ENCODE assay signal across 12 mouse cellular contexts in genomic region chr6:52215771-52216535, GRCm38 (mm10). TPM values are rescaled to one million over a fixed set of nuclear protein-coding genes. Genes with fewer than 3 reads are reported as not detected.
DNase-seq lines count a peak whose midpoint lies in the region; ATAC-seq lines count a peak whose summit lies in the region.
"Had no signal": no experiment of that assay in that cellular context is flagged by ENCODE, and none has a peak within 500 bp of the region (broad histone marks: within the 10 kb centered on the region; RNA-seq: fewer than 3 reads in every experiment).

No protein-coding gene starts in this region.

- ATAC-seq in intestine, embryonic 14.5 days (replicated peaks; ENCODE audit: low FRiP score, low TSS enrichment, low read depth) = no peak
- no peak for ATAC-seq in limb, embryonic 13.5 days (ENCODE audit: low FRiP score, low read depth)
- ATAC-seq: forebrain, embryonic 13.5 days had no signal

- H3K4me2 ChIP-seq in intestine, embryonic 14.5 days (ENCODE audit: low read length) = peak overlapping the region; percentile 64
- peak overlapping the region; percentile 93 for H3K4me2 ChIP-seq in limb, embryonic 13.5 days (replicated peaks)

- no peaks in the 10 kb centered on the region for H3K9me3 ChIP-seq in intestine, embryonic 14.5 days (ENCODE audit: control insufficient read depth, low read length)
- no peaks in the 10 kb centered on the region for H3K9me3 ChIP-seq in limb, embryonic 13.5 days
- H3K9me3 ChIP-seq: forebrain, embryonic 13.5 days had no signal

- H3K9ac ChIP-seq in intestine, embryonic 14.5 days (ENCODE audit: low read length) = peak overlapping the region; percentile 57
- peak overlapping the region; percentile 89 for H3K9ac ChIP-seq in limb, embryonic 13.5 days
- H3K9ac ChIP-seq: forebrain, embryonic 13.5 days had no signal

- 5% methylated on average over 30 of the region's 30 CpGs for WGBS in intestine, embryonic 14.5 days
- WGBS in limb, embryonic 13.5 days = 1% methylated on average over 30 of the region's 30 CpGs

- H3K27ac ChIP-seq in intestine, embryonic 14.5 days (ENCODE audit: low read depth) = no peak overlapping the region
- peak overlapping the region; percentile 95 for H3K27ac ChIP-seq in limb, embryonic 13.5 days
- H3K27ac ChIP-seq: forebrain, embryonic 13.5 days; left cerebral cortex, adult 2 months had no signal

- peaks cover 92% of the 10 kb centered on the region for H3K27me3 ChIP-seq in intestine, embryonic 14.5 days (replicated peaks; ENCODE audit: control insufficient read depth, insufficient read depth, low read length)
- H3K27me3 ChIP-seq in limb, embryonic 13.5 days = peaks cover 26% of the 10 kb centered on the region

- peaks cover 30% of the 10 kb centered on the region; the same call in 1 of the 2 replicates for H3K4me1 ChIP-seq in intestine, embryonic 14.5 days (replicated peaks; ENCODE audit: control insufficient read depth, insufficient read depth, low read length)
- peaks cover 75% of the 10 kb centered on the region for H3K4me1 ChIP-seq in limb, embryonic 13.5 days

- peak; percentile 9 for DNase-seq in gastrocnemius, postnatal 10 days
- DNase-seq in gastrocnemius, postnatal 25 days = no peak
- DNase-seq in A20 (ENCODE audit: low read depth, low spot score) = peak; percentile 49
- peak; percentile 78 for DNase-seq in intestine, embryonic 14.5 days (ENCODE audit: low spot score)
- no peak for DNase-seq in T-cell, adult 2 months (ENCODE audit: low spot score)
- no peak for DNase-seq in right cerebral cortex, adult 18-20 months
- DNase-seq in spleen, postnatal 10 days (ENCODE audit: low spot score in 2 of 2) = no peak
- DNase-seq: thymus, adult 18-20 months had no signal

- H3K36me3 ChIP-seq in intestine, embryonic 14.5 days (ENCODE audit: control insufficient read depth, insufficient read depth, low read length) = no peaks in the 10 kb centered on the region
- no peaks in the 10 kb centered on the region for H3K36me3 ChIP-seq in limb, embryonic 13.5 days

- peak overlapping the region; percentile 50 for H3K4me3 ChIP-seq in intestine, embryonic 14.5 days (ENCODE audit: low read depth, low read length)
- peak overlapping the region; percentile 65 for H3K4me3 ChIP-seq in limb, embryonic 13.5 days
- H3K4me3 ChIP-seq: left cerebral cortex, adult 2 months had no signal

RNA-seq across cellular contexts. Expression of gene Gm28308, which starts 2.8 kb away (rescaled TPM):
- not detected for total RNA-seq in gastrocnemius, postnatal 10 days (2021)
- under 1 TPM in 1 of 2 experiments, not detected in 1; 0.46 TPM for total RNA-seq in gastrocnemius, postnatal 25 days (2021)
- polyA plus RNA-seq in intestine, embryonic 14.5 days (2014; fragmentation: Nextera tagmentation; extraction: Ambion mirVana) = not detected in 2 replicates
- polyA plus RNA-seq in limb, embryonic 13.5 days (2015; fragmentation: Nextera tagmentation; extraction: Ambion mirVana) = 0.29 TPM in 1 of 2 replicates, not detected in the other
- total RNA-seq: left cerebral cortex, adult 2 months; midbrain, postnatal 0 days had no signal
- polyA plus RNA-seq: forebrain, embryonic 13.5 days; midbrain, postnatal 0 days had no signal

RNA-seq across cellular contexts. Expression of gene Hoxa3, which starts 2.8 kb away (rescaled TPM):
- 1 to 10 TPM; 2.0 to 5.0 TPM for total RNA-seq in gastrocnemius, postnatal 10 days (2021)
- 1 to 10 TPM; 2.4 to 3.3 TPM for total RNA-seq in gastrocnemius, postnatal 25 days (2021)
- 9.2 and 9.7 TPM in 2 replicates for polyA plus RNA-seq in intestine, embryonic 14.5 days (2014; fragmentation: Nextera tagmentation; extraction: Ambion mirVana)
- 5.9 and 6.3 TPM in 2 replicates for polyA plus RNA-seq in limb, embryonic 13.5 days (2015; fragmentation: Nextera tagmentation; extraction: Ambion mirVana)
- total RNA-seq: left cerebral cortex, adult 2 months had no signal
- polyA plus RNA-seq: forebrain, embryonic 13.5 days; midbrain, postnatal 0 days had no signal

RNA-seq across cellular contexts. Expression of gene Hoxa7, which starts 5.7 kb away (rescaled TPM):
- 1 to 10 TPM; 9.4 to 9.7 TPM for total RNA-seq in gastrocnemius, postnatal 10 days (2021)
- total RNA-seq in gastrocnemius, postnatal 25 days (2021) = 1 to 10 TPM; 4.7 to 5.5 TPM
- 9.2 and 10.1 TPM in 2 replicates for polyA plus RNA-seq in intestine, embryonic 14.5 days (2014; fragmentation: Nextera tagmentation; extraction: Ambion mirVana)
- polyA plus RNA-seq in limb, embryonic 13.5 days (2015; fragmentation: Nextera tagmentation; extraction: Ambion mirVana) = 11.8 and 13.1 TPM in 2 replicates
- total RNA-seq: left cerebral cortex, adult 2 months; midbrain, postnatal 0 days had no signal
- polyA plus RNA-seq: forebrain, embryonic 13.5 days; midbrain, postnatal 0 days had no signal

RNA-seq across cellular contexts. Expression of gene Hoxa6, which starts 7.4 kb away (rescaled TPM):
- 1 to 10 TPM; 1.6 to 2.2 TPM for total RNA-seq in gastrocnemius, postnatal 10 days (2021)
- total RNA-seq in gastrocnemius, postnatal 25 days (2021) = 1 to 10 TPM; 1.8 to 2.8 TPM
- 2.5 and 3.9 TPM in 2 replicates for polyA plus RNA-seq in intestine, embryonic 14.5 days (2014; fragmentation: Nextera tagmentation; extraction: Ambion mirVana)
- 0.97 and 1.2 TPM in 2 replicates for polyA plus RNA-seq in limb, embryonic 13.5 days (2015; fragmentation: Nextera tagmentation; extraction: Ambion mirVana)
- total RNA-seq: left cerebral cortex, adult 2 months; midbrain, postnatal 0 days had no signal
- polyA plus RNA-seq: forebrain, embryonic 13.5 days; midbrain, postnatal 0 days had no signal

RNA-seq across cellular contexts. Expression of gene Hoxa5, which starts 11.6 kb away (rescaled TPM):
- total RNA-seq in gastrocnemius, postnatal 10 days (2021) = 1 to 10 TPM; 2.6 to 3.7 TPM
- total RNA-seq in gastrocnemius, postnatal 25 days (2021) = 1 to 10 TPM; 1.9 to 3.5 TPM
- 30.1 and 34.1 TPM in 2 replicates for polyA plus RNA-seq in intestine, embryonic 14.5 days (2014; fragmentation: Nextera tagmentation; extraction: Ambion mirVana)
- 4.8 and 5.3 TPM in 2 replicates for polyA plus RNA-seq in limb, embryonic 13.5 days (2015; fragmentation: Nextera tagmentation; extraction: Ambion mirVana)
- total RNA-seq: left cerebral cortex, adult 2 months had no signal
- polyA plus RNA-seq: forebrain, embryonic 13.5 days; midbrain, postnatal 0 days had no signal

Comparison
In these comparisons a context has a peak if more than half of its experiments do, and no peak if none do; other contexts are left out.
1. DNase-seq: peak in gastrocnemius, postnatal 10 days (single experiment), A20 (single experiment) and intestine, embryonic 14.5 days (single experiment); none in gastrocnemius, postnatal 25 days (single experiment), T-cell, adult 2 months (single experiment), right cerebral cortex, adult 18-20 months (single experiment) and spleen, postnatal 10 days (0 of 2).